Mouse (Mus musculus) right cerebral cortex, adult 18-20 months (tissue): ENCODE results near the gene Ric1.
"Not testable (repeated sequence)": the region's sequence is repeated elsewhere in the genome, so short reads cannot be mapped to it uniquely, and the experiment has no call there.

Experiments
- DNase-seq: peaks from one replicate; pipeline ENCODE4 v3.0.0; 2022; ENCODE audit warnings: mixed read lengths

The Ric1 gene

DNA sequence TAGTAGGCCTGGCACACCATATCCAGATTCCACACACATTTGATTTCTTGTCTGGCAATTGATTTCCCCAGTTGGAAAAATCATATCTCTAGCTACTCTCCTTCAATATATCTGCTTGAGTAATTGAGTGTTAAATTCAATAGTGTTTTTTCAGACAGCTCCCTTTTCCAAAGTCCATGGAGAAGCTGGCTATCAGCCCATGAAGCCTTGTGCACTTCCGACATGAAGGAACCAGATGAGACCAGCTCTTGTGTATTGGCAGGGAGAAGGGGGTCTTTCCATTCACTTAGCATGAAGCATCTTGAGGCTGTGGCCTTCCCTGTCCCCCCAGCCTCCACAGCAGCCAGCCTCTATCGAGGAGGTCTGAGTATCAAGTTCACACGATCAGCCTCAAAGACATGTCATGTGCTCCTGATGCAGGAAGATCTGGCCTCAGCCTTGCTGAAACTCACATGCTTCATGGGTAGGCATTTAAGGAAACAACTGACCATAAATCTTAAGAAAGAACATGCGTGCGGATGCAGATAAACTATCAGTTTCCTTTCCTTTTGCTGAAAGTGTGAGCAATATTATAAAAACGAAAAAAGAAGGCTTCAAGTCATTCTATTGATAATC lies 23.1 kb upstream of the Ric1 start:
- DNase-seq = no peak

DNA sequence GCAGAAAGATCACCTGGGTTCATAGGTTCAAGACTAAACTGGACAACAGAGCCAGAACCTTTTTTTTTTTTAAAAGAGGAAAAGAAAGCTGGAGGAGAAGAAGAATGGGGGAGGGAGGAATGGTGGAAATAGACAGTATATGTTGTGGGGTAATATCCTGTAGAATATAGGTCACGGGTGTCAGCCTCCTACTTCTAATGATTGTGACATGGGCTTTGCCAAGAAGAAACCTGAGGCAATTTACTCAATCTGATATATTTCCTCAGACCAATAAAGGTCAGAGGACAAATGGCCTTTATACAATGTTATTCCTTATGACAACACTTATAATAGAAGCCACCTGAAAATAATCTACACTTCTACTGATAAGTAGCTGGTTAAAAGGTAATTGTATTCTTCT lies 21.7 kb upstream of the Ric1 start:
- no peak for DNase-seq

DNA sequence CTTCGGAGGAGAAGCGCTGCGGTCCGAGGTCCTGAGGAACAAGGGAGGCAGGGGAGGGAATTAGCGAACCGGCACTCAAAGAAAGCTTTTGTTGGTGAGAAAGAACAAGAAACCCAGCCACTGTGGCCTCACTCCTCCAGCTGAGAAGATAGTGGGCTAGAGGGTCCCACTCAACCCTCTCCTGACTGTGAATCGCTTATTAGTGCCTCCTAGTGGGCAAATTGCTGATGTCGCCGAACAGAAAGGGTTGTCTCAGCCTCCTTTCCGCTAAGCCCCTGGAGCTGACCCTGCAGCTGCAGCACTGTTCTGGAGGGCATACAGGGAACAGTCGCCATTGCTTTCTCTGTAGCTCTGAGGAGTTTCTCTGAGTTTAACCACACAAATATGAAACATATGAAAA lies 21.0 kb upstream of the Ric1 start:
- peak; percentile 14 for DNase-seq

DNA sequence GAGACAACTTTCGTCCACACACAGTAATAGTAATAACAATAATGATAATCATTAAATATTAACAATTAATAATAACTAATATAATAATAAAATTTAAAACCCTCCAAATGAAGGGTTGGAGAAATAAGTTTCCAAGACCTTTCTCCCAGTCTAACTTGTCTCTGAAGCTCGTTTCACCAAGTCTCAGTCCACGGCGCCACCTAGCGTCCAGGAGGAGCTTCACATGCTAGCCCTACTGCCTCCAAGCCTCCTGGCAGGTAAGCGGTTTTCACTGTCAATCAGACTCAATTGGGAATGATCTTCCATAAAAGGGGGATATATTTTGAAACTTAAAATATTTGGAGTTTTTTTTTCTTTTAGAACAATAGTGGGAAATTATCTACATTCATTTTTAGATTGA lies 20.6 kb upstream of the Ric1 start:
- peak; percentile 79 for DNase-seq

DNA sequence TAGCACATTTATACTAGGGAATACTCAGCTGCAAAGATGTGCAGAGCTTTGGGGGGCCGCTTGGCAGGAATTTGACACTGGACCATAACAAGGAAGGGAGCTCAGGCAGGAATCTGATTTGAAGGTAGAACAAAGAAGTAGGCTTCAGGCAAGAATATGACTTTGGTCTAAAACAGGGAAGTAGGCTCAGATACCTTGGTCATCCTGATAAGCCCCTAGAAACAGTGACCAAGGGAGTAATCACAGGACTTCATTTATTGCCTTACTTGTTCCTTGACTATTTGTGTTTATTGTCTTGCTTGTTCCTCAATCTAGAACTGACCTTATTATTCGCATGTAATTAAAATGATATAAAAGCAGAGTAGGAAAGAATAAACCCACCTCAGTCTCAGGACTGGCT lies 18.0 kb upstream of the Ric1 start:
- DNase-seq = no peak

DNA sequence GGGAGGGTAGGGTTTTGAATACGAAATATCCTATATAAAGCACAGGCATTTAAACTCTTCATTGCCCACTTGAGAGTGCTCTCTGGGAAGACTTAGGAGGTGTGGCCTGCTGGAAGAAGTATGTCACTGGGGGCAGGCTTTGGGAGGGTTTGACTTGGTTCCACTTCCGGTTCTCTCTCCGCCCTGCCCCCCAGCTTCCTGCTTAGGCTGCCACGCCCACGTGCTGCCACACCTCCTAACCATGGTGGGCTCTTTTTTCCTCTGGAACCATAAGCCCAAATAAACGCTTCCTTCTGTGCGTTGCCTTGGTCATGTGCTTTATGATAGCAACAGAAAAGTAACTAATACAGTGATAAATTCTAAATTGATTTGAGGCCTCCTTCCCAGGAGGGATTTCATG lies 16.5 kb upstream of the Ric1 start:
- DNase-seq = no peak

DNA sequence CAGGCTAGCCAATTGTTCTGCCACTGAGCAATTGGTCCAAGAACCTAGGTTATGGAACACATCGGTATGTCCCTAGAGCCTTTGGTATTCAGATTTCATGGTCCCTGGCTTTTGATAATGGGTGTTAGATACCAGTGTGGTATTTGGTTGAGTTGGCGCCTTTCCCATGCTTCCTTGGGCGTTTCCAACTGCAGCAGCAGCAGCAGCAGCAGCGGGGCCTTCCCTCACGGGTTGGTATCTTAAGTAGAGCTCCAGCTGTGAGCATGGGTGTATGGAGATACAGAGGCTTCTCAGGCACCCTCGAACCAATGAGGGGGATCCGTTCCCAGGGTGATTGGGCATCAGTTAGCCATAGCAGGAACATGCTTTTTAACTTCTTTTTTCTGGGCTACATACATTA lies 13.9 kb upstream of the Ric1 start:
- no peak for DNase-seq

DNA sequence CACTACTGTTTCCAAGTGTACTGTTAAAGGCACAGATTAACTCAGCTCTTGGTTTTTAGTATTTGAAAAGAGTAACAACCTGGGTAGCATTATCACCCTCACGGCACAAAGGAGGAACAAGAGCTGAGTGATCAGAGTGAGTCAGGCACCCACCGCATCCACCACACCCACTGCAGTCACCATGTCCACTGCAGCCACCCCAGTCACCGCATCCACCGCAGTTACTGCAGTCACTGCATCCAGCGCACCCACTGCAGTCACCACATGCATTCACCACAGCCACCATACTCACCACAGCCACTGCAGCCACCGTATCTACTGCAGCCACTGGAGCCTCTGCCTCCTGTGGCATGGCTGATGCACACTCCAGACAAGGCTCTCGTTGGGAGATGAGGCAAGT lies 12.2 kb upstream of the Ric1 start:
- DNase-seq = no peak

DNA sequence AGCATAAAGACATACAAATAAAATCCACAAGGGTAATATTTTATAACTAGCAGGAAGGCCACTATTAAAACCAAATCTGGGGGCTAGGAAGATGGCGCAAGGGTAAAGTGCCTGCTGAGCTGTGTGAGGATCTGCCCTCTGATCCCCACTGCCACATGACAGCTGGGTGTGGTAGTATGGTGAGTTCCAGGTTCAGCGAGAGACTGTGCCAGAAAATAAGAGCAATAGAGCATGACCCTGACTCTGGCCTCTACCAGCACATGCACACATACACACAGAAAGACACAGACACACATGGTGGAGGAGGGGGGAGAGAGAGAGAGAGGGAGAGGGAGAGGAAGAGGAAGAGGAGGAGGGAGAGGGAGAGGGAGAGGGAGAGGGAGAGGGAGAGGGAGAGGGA lies 10.3 kb upstream of the Ric1 start:
- DNase-seq = no peak

DNA sequence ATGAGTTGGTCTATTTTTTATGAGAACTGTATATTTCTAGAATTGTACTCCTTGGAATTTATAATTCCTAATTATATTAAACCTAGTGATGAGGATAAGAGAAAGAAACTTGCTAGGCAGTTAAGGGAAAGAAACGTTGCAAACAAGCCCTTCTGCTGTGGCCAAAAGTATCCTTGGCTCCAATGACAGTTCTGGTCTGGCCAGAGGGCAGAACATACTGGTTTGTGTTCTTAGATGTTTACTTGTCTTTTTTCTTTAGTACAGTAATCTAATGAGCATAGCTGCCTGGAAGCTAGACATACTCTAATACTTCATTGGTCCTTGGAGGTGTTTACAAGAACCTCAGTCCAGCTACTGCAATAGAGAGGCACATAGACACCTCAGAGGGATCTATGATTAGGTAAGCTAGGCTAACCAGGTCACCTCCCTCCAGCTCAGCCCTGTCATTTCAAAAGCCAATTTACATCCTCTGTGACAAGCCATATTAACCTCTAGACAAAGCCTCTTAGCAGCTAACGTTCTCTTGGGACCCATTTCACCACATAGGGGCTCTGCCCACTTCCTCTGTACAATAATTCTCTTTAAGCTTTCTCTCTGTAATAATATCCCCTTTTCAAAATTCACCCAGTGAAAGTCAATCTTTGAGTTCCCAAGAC lies 8.8 kb upstream of the Ric1 start:
- no peak for DNase-seq

DNA sequence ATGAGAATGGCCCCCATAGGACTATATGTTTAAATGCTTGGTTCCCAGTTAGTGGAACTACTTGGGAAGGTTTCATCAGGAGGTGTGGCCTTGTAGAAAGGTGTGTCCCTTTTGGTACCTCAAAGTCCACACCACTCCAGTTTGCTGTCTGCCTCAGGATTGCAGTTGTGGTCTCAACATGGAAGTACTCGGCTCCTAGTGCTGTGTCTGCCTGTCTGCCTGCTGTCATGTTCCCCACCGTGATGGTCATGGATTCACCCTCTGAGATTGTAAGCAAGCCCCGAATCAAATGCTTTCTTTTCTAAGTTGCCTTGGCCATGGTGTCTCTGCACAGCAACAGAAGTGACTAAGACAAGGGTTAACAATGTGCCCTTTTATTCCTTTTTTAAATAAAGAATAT lies 8.0 kb upstream of the Ric1 start:
- DNase-seq = no peak

DNA sequence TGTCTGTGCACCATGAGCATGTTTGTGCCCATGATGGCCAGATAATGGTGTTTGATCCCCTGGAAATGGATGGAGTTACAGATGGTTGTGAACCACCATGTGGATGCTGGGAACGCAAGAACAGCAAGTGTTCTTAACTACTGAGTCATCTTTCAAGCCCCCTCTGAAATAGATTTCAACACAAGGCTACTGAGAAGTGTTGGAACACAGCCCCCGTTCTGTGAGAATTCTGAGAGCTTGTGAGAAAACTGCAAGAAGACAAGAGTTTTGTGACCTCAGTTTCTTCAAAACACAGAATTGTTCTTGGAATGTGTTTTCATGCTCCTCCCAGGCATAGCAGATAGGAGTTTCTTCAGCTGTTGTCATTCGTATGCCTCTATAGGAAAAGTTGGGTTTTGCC lies 6.7 kb upstream of the Ric1 start:
- no peak for DNase-seq

DNA sequence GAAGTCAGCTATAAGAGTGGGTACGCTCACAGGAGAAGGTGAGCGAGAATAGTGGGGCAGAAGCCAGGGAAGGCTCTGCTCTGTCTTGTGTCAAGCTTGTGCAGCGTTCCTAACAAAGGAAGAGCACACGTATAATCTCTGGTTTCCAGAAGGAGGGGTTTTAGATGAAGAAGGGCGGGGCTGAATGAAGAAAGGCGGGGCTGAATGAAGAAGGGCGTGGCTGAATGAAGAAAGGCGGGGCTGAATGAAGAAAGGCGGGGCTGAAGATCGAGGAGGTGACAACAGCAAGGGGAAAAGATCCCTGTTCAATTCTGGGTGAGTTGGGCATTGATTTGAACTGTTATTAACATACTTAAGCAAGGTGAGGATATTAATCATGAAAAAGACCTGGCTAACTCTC lies 6.1 kb upstream of the Ric1 start:
- no peak for DNase-seq

DNA sequence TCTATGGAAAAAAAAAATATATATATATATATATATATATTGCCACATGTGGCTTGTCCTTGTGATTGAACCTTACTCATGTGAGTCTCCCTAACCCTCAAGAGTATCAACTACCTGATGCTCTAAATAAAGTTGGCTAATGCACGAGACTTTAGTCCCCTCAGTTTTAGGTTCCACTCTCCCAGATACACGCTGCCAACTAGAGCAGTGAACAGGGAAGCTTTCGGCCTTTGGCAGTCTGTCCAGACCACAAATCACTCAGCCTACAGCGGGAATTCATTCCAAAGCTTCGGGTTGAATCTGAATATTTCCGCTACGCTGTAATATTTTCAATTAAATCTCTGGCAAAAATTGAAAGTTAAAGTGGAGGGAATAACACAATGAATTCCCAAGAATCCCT lies 3.7 kb upstream of the Ric1 start:
- DNase-seq = no peak

DNA sequence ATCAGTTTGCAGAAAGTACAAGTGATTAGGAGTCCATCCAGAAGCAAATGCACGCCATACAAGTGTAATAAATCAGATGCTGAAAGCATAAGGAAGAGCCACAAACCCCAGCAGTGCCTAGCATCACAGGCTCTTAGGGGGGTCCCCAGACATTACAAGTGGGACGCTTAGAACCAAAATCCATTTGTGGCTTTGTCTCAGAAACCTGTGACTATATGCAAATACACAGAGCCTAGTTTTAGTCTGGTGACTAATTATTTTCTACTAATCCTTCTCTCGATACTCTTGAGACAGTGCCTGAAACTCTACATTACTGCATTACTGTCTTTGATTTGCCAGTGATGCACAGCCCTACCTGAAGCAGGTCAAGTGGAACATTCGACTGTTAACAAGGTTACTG lies 3.2 kb upstream of the Ric1 start:
- no peak for DNase-seq

DNA sequence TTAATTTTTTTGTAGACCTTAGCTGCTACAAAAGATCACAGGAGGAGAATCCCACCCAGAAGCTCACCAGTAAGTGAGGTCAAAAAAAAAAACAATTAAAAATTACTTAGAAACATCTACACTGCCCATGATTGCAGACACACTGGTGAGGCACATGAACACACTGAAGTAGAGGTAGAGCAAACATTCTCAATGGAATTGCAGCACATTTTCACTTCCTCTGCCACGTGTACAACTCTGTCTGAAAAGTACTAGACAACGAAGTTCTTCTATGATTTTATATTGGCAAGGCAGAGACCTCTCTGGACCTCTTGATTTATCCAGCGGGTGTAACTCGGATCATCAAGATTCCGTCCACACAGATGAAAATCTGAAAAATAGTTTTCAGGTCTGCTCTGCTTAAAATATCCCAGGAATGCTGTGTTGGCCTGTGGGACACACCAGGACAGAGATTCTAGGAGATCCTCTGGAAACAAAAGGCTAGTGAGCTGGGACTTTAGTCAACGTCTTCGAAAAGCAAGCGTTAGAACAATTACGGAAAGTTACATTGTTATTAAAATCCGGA lies 1.0 kb upstream of the Ric1 start:
- DNase-seq = no peak

DNA sequence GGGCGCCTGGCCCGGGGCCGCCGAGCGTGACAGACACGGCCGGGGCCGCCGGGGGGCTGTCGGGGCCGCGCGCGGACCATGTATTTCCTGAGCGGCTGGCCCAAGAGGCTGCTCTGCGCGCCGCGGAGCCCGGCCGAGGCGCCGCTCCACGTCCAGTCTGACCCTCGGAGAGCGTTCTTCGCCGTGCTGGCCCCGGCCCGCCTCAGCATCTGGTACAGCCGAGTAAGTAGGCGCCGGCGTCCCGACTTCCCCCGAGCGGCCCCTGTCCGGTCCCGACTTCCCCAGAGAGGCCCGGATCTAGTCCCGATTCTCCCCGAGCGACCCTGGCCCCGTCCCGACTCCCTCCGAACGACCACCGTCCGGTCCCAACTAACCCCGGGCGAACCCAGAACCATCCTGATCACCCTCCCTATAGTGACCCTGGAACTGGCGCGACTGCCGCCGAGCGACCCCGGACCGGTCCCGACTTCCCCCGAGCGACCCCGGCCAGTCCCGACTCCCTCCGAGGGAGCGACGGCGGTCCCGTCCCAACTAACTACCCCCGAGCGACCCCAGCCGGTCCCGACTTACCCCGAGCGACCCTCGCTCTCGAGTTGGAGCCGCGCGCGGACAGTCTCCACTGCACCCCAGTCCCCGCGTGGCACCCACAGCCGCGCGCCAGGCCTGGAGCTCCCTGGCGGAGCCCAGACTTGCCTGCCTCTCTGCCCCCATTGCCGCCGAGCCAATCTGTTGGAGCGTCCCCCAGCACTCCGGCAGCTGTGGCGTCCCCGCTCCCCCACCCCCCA lies 555 bp downstream of the Ric1 start:
- peak; percentile 51 for DNase-seq

DNA sequence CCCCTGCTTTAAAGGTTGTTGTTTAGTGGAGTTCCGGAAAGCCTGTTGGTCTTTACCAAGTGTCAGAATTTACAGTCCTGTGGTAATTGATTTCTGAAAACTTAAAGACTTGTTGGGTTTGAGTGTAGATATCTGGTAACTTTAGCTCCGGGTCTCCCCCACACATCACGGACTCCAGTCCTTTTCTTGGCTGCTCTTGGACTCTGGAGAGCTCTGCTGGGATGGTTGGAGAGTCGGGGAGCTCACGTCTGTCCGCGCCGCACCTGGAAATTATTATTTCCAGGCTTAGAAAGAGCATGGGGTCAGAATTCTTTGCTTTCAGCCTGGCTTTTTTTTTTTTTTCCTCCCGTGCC lies 1.1 kb downstream of the Ric1 start:
- no peak for DNase-seq

DNA sequence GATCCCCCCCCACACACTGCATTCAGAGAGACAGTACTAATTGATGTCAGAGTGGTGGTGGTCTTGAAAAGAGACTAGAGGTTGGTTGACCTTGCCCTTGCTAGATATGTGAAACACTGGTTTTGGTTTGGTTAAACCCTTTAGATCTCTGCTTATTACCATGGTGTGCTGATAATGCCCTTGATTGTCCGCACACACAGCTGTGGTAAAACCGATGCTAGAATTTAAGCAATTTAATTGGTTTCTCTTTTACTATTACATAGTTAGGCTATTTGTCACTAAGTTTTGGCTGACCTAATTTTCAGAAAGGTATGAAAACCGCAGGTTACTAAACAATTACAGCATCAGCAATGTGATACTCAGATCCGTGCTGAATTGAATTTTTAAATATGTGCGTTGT lies 1.6 kb downstream of the Ric1 start:
- DNase-seq = no peak

DNA sequence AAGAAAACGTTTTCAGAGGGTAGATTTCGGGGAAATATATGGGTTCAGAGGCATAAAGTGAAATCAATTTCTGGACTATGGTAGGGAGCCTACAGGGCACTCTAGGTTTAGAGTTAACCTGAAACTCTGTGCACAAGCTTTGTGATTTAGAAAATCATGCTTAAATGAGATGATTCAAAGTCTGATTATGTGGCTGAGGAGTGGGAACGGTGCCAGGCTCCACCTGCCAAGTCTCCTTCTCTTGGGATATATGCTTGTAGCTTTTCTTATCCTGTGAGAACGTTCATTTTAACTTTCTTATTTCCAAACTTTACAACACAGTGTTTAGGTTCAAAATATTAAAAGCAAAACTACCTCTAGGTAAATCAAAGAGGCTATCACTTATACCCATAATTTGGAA lies 2.5 kb downstream of the Ric1 start:
- no peak for DNase-seq

DNA sequence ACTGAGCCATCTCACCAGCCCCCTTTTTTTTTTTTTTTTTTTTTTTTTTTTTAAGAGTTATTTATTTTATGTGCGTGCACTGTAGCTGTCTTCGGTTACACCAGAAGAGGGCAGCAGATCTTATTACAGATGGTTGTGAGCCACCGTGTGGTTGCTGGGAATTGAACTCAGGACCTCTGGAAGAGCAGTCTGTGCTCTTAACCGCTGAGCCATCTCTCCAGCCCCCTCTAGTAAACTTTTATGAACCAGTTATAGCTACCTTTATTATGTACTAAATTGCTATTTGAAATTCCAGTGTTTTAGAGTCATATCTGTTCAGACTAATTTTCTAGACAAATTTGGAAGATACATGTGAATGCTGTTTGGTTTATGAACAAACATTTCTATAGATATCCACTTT lies 3.5 kb downstream of the Ric1 start:
- DNase-seq = not testable (repeated sequence)

DNA sequence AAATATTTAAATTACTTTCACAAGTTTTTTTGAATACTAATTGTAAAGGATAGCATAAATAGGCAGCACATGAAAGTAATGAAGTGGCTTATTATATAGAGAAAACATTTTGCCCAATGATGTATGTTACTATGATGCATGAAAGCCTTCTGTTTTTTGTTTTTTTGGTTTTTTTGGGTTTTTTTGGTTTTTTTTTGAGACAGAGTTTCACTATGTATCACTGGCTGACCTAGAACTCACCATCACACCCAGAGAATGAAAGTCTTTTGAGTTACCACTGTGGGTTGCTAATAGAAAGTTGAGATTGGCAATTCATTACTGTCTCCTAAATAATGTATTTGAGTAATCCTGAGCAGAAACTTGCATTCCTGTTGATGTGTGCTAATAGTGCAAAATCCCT lies 4.8 kb downstream of the Ric1 start:
- no peak for DNase-seq

DNA sequence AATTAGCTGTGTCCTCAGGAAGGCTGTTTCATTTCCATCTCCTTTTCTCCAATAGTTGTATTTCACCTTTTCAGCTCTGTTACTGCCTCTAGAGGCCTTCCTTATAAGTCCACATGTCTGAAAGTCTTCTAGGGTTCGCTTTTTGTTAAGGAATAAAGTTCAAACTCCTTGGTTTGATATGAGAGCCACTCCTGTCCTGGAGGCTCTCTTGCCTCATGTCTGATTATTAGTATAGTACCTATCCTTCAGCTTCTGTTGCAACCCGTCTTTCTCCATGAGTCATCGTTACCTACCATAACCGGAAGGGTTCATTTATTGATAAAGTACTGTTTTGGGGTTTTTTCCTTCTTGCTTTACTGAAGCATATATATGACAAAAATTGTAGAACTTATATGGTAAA lies 5.2 kb downstream of the Ric1 start:
- no peak for DNase-seq

DNA sequence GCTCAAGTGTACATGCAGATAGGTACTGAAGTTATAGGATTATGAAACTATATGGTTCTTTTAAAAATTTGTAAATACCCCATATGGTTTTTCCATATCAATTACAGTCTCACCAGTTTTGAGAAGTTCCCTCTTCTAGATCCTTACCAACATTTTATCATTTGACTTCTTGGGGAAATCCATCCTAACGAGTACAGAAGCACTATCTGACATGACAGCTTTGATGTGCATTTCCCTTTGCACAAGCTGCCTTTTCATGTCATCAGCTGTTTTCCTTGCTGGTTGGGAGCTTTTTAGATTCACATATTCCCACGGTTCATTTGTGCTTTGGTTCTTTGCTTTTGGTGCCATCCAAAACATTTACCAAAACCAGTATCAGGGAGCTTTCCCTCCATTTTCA lies 6.5 kb downstream of the Ric1 start:
- DNase-seq = no peak
